Mouse (Mus musculus) heart, embryonic 15.5 days (tissue): ENCODE data around the gene Rpl28. TPM values are rescaled to one million over a fixed set of nuclear protein-coding genes. Genes with fewer than 3 reads are reported as not detected.
A peak's percentile ranks its signal among the peaks of the same experiment; 100 is the strongest.

Source experiments
- ATAC-seq: fragments of 200-750 bp; cut with Nextera tagmentation; replicated peaks from 2 replicates; pipeline ENCODE4 v1.8.0; 2017; ENCODE audit warnings: low read depth, moderate TSS enrichment; ENCODE audit not compliant: insufficient number of reproducible peaks, insufficient read depth, low FRiP score
- H3K27ac ChIP-seq: fragments of 300-500 bp; sonication (generic); 2 replicates; pipeline ENCODE4 v1.5.1; 2015; ENCODE audit warnings: mild to moderate bottlenecking, inconsistent platforms
- H3K27me3 ChIP-seq: fragments of 300-500 bp; sonication (generic); 2 replicates; pipeline ENCODE4 v1.6.1; 2015; ENCODE audit warnings: inconsistent platforms
- H3K36me3 ChIP-seq: fragments of 300-500 bp; sonication (generic); 2 replicates; pipeline ENCODE4 v1.6.1; 2015; ENCODE audit warnings: mild to moderate bottlenecking, inconsistent platforms
- H3K4me1 ChIP-seq: fragments of 300-500 bp; sonication (generic); replicated peaks from 2 replicates; pipeline ENCODE4 v1.6.1; 2015; ENCODE audit warnings: inconsistent platforms
- H3K4me2 ChIP-seq: fragments of 300-500 bp; sonication (generic); 2 replicates; pipeline ENCODE4 v1.6.1; 2015; ENCODE audit warnings: inconsistent platforms, mild to moderate bottlenecking, moderate library complexity
- H3K4me3 ChIP-seq: fragments of 300-500 bp; sonication (generic); 2 replicates; pipeline ENCODE4 v1.5.1; 2015; ENCODE audit warnings: mild to moderate bottlenecking, inconsistent platforms
- H3K9ac ChIP-seq: fragments of 300-500 bp; sonication (generic); 2 replicates; pipeline ENCODE4 v1.6.1; 2015; ENCODE audit warnings: mild to moderate bottlenecking, inconsistent platforms
- H3K9me3 ChIP-seq: fragments of 300-500 bp; sonication (generic); replicated peaks from 2 replicates; pipeline ENCODE4 v1.6.1; 2016; ENCODE audit warnings: inconsistent platforms
- WGBS: fragments of 180-500 bp; shearing (Covaris S2); methylation state at CpG from one replicate; pipeline ENCODE4 v1.1.7; 2015; ENCODE audit warnings: mixed read lengths; 5-methylcytosine and 5-hydroxymethylcytosine counted together
- polyA plus RNA-seq: library from polyadenylated mRNA; unstranded; fragments of >200 nt; fragmentation: Nextera tagmentation; extraction: Ambion mirVana; gene quantifications from 2 replicates; pipeline ENCODE4 v1.2.1, GENCODE M21; 2015

The Rpl28 gene
- polyA plus RNA-seq, 1 experiment from 2014 or later = 209 TPM

GRCm38 (mm10) chr7:4842634-4843131 lies 50.0 kb downstream of the Rpl28 start:
- no peak overlapping the region for H3K27ac ChIP-seq
- ATAC-seq = peak; percentile 53
- no peaks in the 10 kb centered on the region for H3K9me3 ChIP-seq
- H3K4me3 ChIP-seq = peak overlapping the region; percentile 24
- no peaks in the 10 kb centered on the region for H3K36me3 ChIP-seq
- H3K27me3 ChIP-seq = peaks cover 95% of the 10 kb centered on the region
- peak overlapping the region; percentile 70 for H3K4me2 ChIP-seq
- no peak overlapping the region for H3K9ac ChIP-seq
- H3K4me1 ChIP-seq = peaks cover 17% of the 10 kb centered on the region
- under 1% methylated on average over 16 of the region's 16 CpGs for WGBS

GRCm38 (mm10) chr7:4843604-4844244 lies 51.0 kb downstream of the Rpl28 start:
- no peak for ATAC-seq
- WGBS = 3% methylated on average over 34 of the region's 34 CpGs
- Histone ChIP-seq H3K9ac (no peak overlapping the region), H3K9me3 (no peaks in the 10 kb centered on the region), H3K27me3 (peaks cover 85% of the 10 kb centered on the region), H3K4me2 (peak overlapping the region; percentile 70), H3K36me3 (no peaks in the 10 kb centered on the region), H3K4me3 (peak overlapping the region; percentile 41), H3K27ac (no peak overlapping the region), H3K4me1 (peaks cover 17% of the 10 kb centered on the region)

- Histone ChIP-seq H3K27me3 (peaks cover 82% of the 10 kb centered on the region), H3K9ac (no peak within 1 kb of the TSS), H3K4me3 (peak within 1 kb of the TSS; percentile 41), H3K4me1 (peaks cover 17% of the 10 kb centered on the region), H3K27ac (no peak within 1 kb of the TSS), H3K9me3 (no peaks in the 10 kb centered on the region), H3K36me3 (no peaks in the 10 kb centered on the region), H3K4me2 (peak within 1 kb of the TSS; percentile 70)
- no peak; the same call in 1 of the 2 replicates for ATAC-seq
- 2% methylated on average over 41 of the region's 41 CpGs for WGBS
Measured at GRCm38 (mm10) chr7:4844245-4844916, 51.7 kb downstream of the Rpl28 start, which contains the start of gene Shisa7. Gene Shisa7 (minus strand): TSS chr7:4844696.

Other genes with a start within 250 kb of the Rpl28 start
- gene Syt5, start 245.3 kb upstream of the Rpl28 start, polyA plus RNA-seq = 1.3 and 2.0 TPM in 2 replicates
- gene Ptprh, start 188.8 kb upstream of the Rpl28 start, polyA plus RNA-seq = not detected in 2 replicates
- gene Tmem86b, start 161.5 kb upstream of the Rpl28 start, polyA plus RNA-seq = 1.5 and 1.6 TPM in 2 replicates
- gene Ppp6r1, start 133.9 kb upstream of the Rpl28 start, polyA plus RNA-seq = 6.2 and 8.2 TPM in 2 replicates
- 71.7 and 81.2 TPM in 2 replicates for gene Hspbp1, start 107.8 kb upstream of the Rpl28 start, polyA plus RNA-seq
- gene Brsk1, start 102.3 kb upstream of the Rpl28 start, polyA plus RNA-seq = 0.79 TPM in 2 replicates
- 0.11 TPM in 1 of 2 replicates, not detected in the other for gene Tmem150b, start 67.6 kb upstream of the Rpl28 start, polyA plus RNA-seq
- 47.8 and 59.4 TPM in 2 replicates for gene Kmt5c, start 52.8 kb upstream of the Rpl28 start, polyA plus RNA-seq
- 34.9 and 35.6 TPM in 2 replicates for gene Cox6b2, start 39.8 kb upstream of the Rpl28 start, polyA plus RNA-seq
- gene Fam71e2, start 21.6 kb upstream of the Rpl28 start, polyA plus RNA-seq = not detected in 2 replicates
- gene Il11, start 10.0 kb upstream of the Rpl28 start, polyA plus RNA-seq = 0.06 TPM in 1 of 2 replicates, not detected in the other
- 0.25 TPM in 1 of 2 replicates, not detected in the other for gene Tmem190, start 9.9 kb upstream of the Rpl28 start, polyA plus RNA-seq
- 4.2 and 5.0 TPM in 2 replicates for gene Tmem238, start 3.2 kb upstream of the Rpl28 start, polyA plus RNA-seq
- gene Ube2s, start 19.7 kb downstream of the Rpl28 start, polyA plus RNA-seq = 283 and 347 TPM in 2 replicates
- 0.05 and 0.14 TPM in 2 replicates for gene Shisa7, start 51.8 kb downstream of the Rpl28 start, polyA plus RNA-seq
- 3.0 and 4.8 TPM in 2 replicates for gene Isoc2b, start 77.4 kb downstream of the Rpl28 start, polyA plus RNA-seq
- gene Isoc2a, start 84.3 kb downstream of the Rpl28 start, polyA plus RNA-seq = 1.3 and 1.6 TPM in 2 replicates
- not detected in 2 replicates for gene Gm36210, start 113.6 kb downstream of the Rpl28 start, polyA plus RNA-seq
- gene Zfp628, start 122.3 kb downstream of the Rpl28 start, polyA plus RNA-seq = 2.1 and 3.0 TPM in 2 replicates
- gene Nat14, start 129.2 kb downstream of the Rpl28 start, polyA plus RNA-seq = 4.2 and 5.3 TPM in 2 replicates
- gene Ssc5d, start 132.9 kb downstream of the Rpl28 start, polyA plus RNA-seq = 2.6 and 3.3 TPM in 2 replicates
- 4.8 and 5.3 TPM in 2 replicates for gene Sbk2, start 171.5 kb downstream of the Rpl28 start, polyA plus RNA-seq
- 0.33 and 0.55 TPM in 2 replicates for gene Sbk3, start 178.3 kb downstream of the Rpl28 start, polyA plus RNA-seq
- 22.5 and 26.7 TPM in 2 replicates for gene Zfp579, start 203.3 kb downstream of the Rpl28 start, polyA plus RNA-seq
- 11.3 and 12.1 TPM in 2 replicates for gene Zfp524, start 221.5 kb downstream of the Rpl28 start, polyA plus RNA-seq
- 26.2 and 31.4 TPM in 2 replicates for gene Fiz1, start 221.8 kb downstream of the Rpl28 start, polyA plus RNA-seq
- gene Gm44973, start 222.6 kb downstream of the Rpl28 start, polyA plus RNA-seq = 0.78 TPM in 1 of 2 replicates, not detected in the other
- gene Zfp865, start 227.5 kb downstream of the Rpl28 start, polyA plus RNA-seq = 3.3 and 5.5 TPM in 2 replicates
- 1.7 and 3.7 TPM in 2 replicates for gene Ccdc106, start 227.7 kb downstream of the Rpl28 start, polyA plus RNA-seq
- gene 4632433K11Rik, start 241.2 kb downstream of the Rpl28 start, polyA plus RNA-seq = not detected in 2 replicates
- gene Zfp784, start 245.6 kb downstream of the Rpl28 start, polyA plus RNA-seq = 5.4 and 6.5 TPM in 2 replicates